Mouse (Mus musculus) forebrain, embryonic 15.5 days (tissue): ENCODE data around the gene Peak1. TPM values are rescaled to one million over a fixed set of nuclear protein-coding genes. Genes with fewer than 3 reads are reported as not detected.

Experiments used
- ATAC-seq: fragments of 200-750 bp; cut with Nextera tagmentation; replicated peaks from 2 replicates; pipeline ENCODE4 v1.8.0; 2017; ENCODE audit warnings: mild to moderate bottlenecking, moderate TSS enrichment, moderate library complexity
- H3K27ac ChIP-seq: fragments of 300-500 bp; sonication (generic); replicated peaks from 2 replicates; pipeline ENCODE4 v1.5.1; 2015; ENCODE audit warnings: mild to moderate bottlenecking, inconsistent platforms
- H3K27me3 ChIP-seq: fragments of 300-500 bp; sonication (generic); 2 replicates; pipeline ENCODE4 v1.6.1; 2015; ENCODE audit warnings: inconsistent platforms
- H3K36me3 ChIP-seq: fragments of 300-500 bp; sonication (generic); 2 replicates; pipeline ENCODE4 v1.6.1; 2015; ENCODE audit warnings: mild to moderate bottlenecking, inconsistent platforms
- H3K4me1 ChIP-seq: fragments of 300-500 bp; sonication (generic); 2 replicates; pipeline ENCODE4 v1.6.1; 2015; ENCODE audit warnings: inconsistent platforms
- H3K4me2 ChIP-seq: fragments of 300-500 bp; sonication (generic); replicated peaks from 2 replicates; pipeline ENCODE4 v1.6.1; 2015; ENCODE audit warnings: mild to moderate bottlenecking, inconsistent platforms
- H3K4me3 ChIP-seq: fragments of 300-500 bp; sonication (generic); 2 replicates; pipeline ENCODE4 v1.5.1; 2015; ENCODE audit warnings: mild to moderate bottlenecking, inconsistent platforms
- H3K9ac ChIP-seq: fragments of 300-500 bp; sonication (generic); replicated peaks from 2 replicates; pipeline ENCODE4 v1.6.1; 2015; ENCODE audit warnings: mild to moderate bottlenecking, inconsistent platforms
- H3K9me3 ChIP-seq: fragments of 300-500 bp; sonication (generic); 2 replicates; pipeline ENCODE4 v1.6.1; 2016; ENCODE audit warnings: inconsistent platforms
- WGBS: fragments of 180-500 bp; shearing (Covaris S2); methylation state at CpG from one replicate; pipeline ENCODE4 v1.1.7; 2015; ENCODE audit warnings: mixed read lengths; 5-methylcytosine and 5-hydroxymethylcytosine counted together
- polyA plus RNA-seq: library from polyadenylated mRNA; unstranded; fragments of >200 nt; fragmentation: Nextera tagmentation; extraction: Ambion mirVana; gene quantifications from 2 replicates; pipeline ENCODE4 v1.2.1, GENCODE M21; 2015

Gene Peak1
- polyA plus RNA-seq, 1 experiment from 2014 or later = 4.6 TPM

- H3K27me3 ChIP-seq = no peaks in the 10 kb centered on the region
- no peaks in the 10 kb centered on the region for H3K9me3 ChIP-seq
- no peak for ATAC-seq
- 62% methylated on average over 2 of the region's 2 CpGs for WGBS
- peaks cover 8% of the 10 kb centered on the region for H3K4me1 ChIP-seq
- no peak overlapping the region for H3K27ac ChIP-seq
- no peaks in the 10 kb centered on the region for H3K36me3 ChIP-seq
- H3K4me3 ChIP-seq = no peak overlapping the region
- no peak overlapping the region for H3K9ac ChIP-seq
- H3K4me2 ChIP-seq = no peak overlapping the region
Measured at GRCm38 (mm10) chr9:56200200-56200599, 217.7 kb downstream of the Peak1 start.

- no peaks in the 10 kb centered on the region for H3K36me3 ChIP-seq
- no peak overlapping the region for H3K4me3 ChIP-seq
- no peak overlapping the region for H3K27ac ChIP-seq
- H3K9ac ChIP-seq = no peak overlapping the region
- WGBS = 87% methylated on average over 4 of the region's 4 CpGs
- peaks cover 15% of the 10 kb centered on the region for H3K4me1 ChIP-seq
- H3K4me2 ChIP-seq = no peak overlapping the region
- no peak for ATAC-seq
- no peaks in the 10 kb centered on the region for H3K9me3 ChIP-seq
- H3K27me3 ChIP-seq = peaks cover 5% of the 10 kb centered on the region; the same call in 1 of the 2 replicates
Measured at GRCm38 (mm10) chr9:56196921-56197320, 220.9 kb downstream of the Peak1 start.

- no peaks in the 10 kb centered on the region for H3K36me3 ChIP-seq
- peaks cover 5% of the 10 kb centered on the region; the same call in 1 of the 2 replicates for H3K27me3 ChIP-seq
- no peak overlapping the region for H3K9ac ChIP-seq
- no peak overlapping the region for H3K4me3 ChIP-seq
- H3K27ac ChIP-seq = no peak overlapping the region
- H3K4me2 ChIP-seq = no peak overlapping the region
- WGBS = 20% methylated on average over 3 of the region's 3 CpGs
- peaks cover 19% of the 10 kb centered on the region for H3K4me1 ChIP-seq
- H3K9me3 ChIP-seq = no peaks in the 10 kb centered on the region
- ATAC-seq = no peak
Measured at GRCm38 (mm10) chr9:56195193-56195592, 222.7 kb downstream of the Peak1 start.

GRCm38 (mm10) chr9:56191498-56192455 lies 226.1 kb downstream of the Peak1 start:
- H3K9ac ChIP-seq = no peak overlapping the region
- peaks cover 5% of the 10 kb centered on the region; the same call in 1 of the 2 replicates for H3K27me3 ChIP-seq
- WGBS = 52% methylated on average over 11 of the region's 11 CpGs
- no peaks in the 10 kb centered on the region for H3K36me3 ChIP-seq
- peaks cover 19% of the 10 kb centered on the region for H3K4me1 ChIP-seq
- no peak overlapping the region for H3K4me3 ChIP-seq
- no peak overlapping the region for H3K4me2 ChIP-seq
- ATAC-seq = no peak
- no peaks in the 10 kb centered on the region for H3K9me3 ChIP-seq
- H3K27ac ChIP-seq = peak overlapping the region; percentile 48

GRCm38 (mm10) chr9:56180118-56180781 lies 237.6 kb downstream of the Peak1 start:
- WGBS = 13% methylated on average over 8 of the region's 8 CpGs
- H3K27me3 ChIP-seq = no peaks in the 10 kb centered on the region
- H3K4me3 ChIP-seq = no peak overlapping the region
- H3K4me1 ChIP-seq = peaks cover 13% of the 10 kb centered on the region
- H3K9me3 ChIP-seq = no peaks in the 10 kb centered on the region
- H3K4me2 ChIP-seq = no peak overlapping the region
- ATAC-seq = peak; percentile 58
- peak overlapping the region; percentile 36 for H3K27ac ChIP-seq
- H3K36me3 ChIP-seq = no peaks in the 10 kb centered on the region
- no peak overlapping the region for H3K9ac ChIP-seq

- H3K4me3 ChIP-seq = no peak overlapping the region
- no peaks in the 10 kb centered on the region for H3K36me3 ChIP-seq
- peaks cover 13% of the 10 kb centered on the region for H3K4me1 ChIP-seq
- no peak overlapping the region for H3K4me2 ChIP-seq
- peak overlapping the region; percentile 36 for H3K27ac ChIP-seq
- peak; percentile 63; the same call in 1 of the 2 replicates for ATAC-seq
- 79% methylated on average over 6 of the region's 6 CpGs for WGBS
- no peaks in the 10 kb centered on the region for H3K9me3 ChIP-seq
- no peak overlapping the region for H3K9ac ChIP-seq
- H3K27me3 ChIP-seq = no peaks in the 10 kb centered on the region
Measured at GRCm38 (mm10) chr9:56179416-56180117, 238.3 kb downstream of the Peak1 start.

GRCm38 (mm10) chr9:56177354-56177753 lies 240.5 kb downstream of the Peak1 start:
- 89% methylated on average over 4 of the region's 4 CpGs for WGBS
- no peaks in the 10 kb centered on the region for H3K36me3 ChIP-seq
- H3K4me1 ChIP-seq = peaks cover 13% of the 10 kb centered on the region
- H3K9me3 ChIP-seq = no peaks in the 10 kb centered on the region
- ATAC-seq = no peak
- no peak overlapping the region for H3K27ac ChIP-seq
- no peak overlapping the region for H3K9ac ChIP-seq
- no peak overlapping the region for H3K4me3 ChIP-seq
- H3K4me2 ChIP-seq = no peak overlapping the region
- no peaks in the 10 kb centered on the region for H3K27me3 ChIP-seq

- H3K4me1 ChIP-seq = peaks cover 6% of the 10 kb centered on the region; the same call in 1 of the 2 replicates
- no peaks in the 10 kb centered on the region for H3K36me3 ChIP-seq
- WGBS = 89% methylated on average over 3 of the region's 3 CpGs
- H3K27ac ChIP-seq = no peak overlapping the region
- no peaks in the 10 kb centered on the region for H3K27me3 ChIP-seq
- no peaks in the 10 kb centered on the region for H3K9me3 ChIP-seq
- no peak overlapping the region for H3K9ac ChIP-seq
- H3K4me2 ChIP-seq = no peak overlapping the region
- ATAC-seq = no peak
- no peak overlapping the region for H3K4me3 ChIP-seq
Measured at GRCm38 (mm10) chr9:56175316-56175715, 242.6 kb downstream of the Peak1 start.

- Histone ChIP-seq H3K36me3 (no peaks in the 10 kb centered on the region), H3K4me2 (peak overlapping the region; percentile 23; the same call in 1 of the 2 replicates), H3K27ac (peak overlapping the region; percentile 43; the same call in 1 of the 2 replicates), H3K9me3 (no peaks in the 10 kb centered on the region), H3K9ac (no peak overlapping the region), H3K27me3 (no peaks in the 10 kb centered on the region), H3K4me1 (peaks cover 15% of the 10 kb centered on the region), H3K4me3 (no peak overlapping the region)
- peak; percentile 26; the same call in 1 of the 2 replicates for ATAC-seq
- 6% methylated on average over 6 of the region's 6 CpGs for WGBS
Measured at GRCm38 (mm10) chr9:56167690-56168089, 250.2 kb downstream of the Peak1 start.

GRCm38 (mm10) chr9:56166161-56166560 lies 251.7 kb downstream of the Peak1 start:
- Histone ChIP-seq H3K27me3 (no peaks in the 10 kb centered on the region), H3K9ac (no peak overlapping the region), H3K27ac (no peak overlapping the region), H3K9me3 (no peaks in the 10 kb centered on the region), H3K4me1 (peaks cover 22% of the 10 kb centered on the region), H3K36me3 (no peaks in the 10 kb centered on the region), H3K4me2 (no peak overlapping the region), H3K4me3 (no peak overlapping the region)
- WGBS = 60% methylated on average over 5 of the region's 5 CpGs
- no peak for ATAC-seq

GRCm38 (mm10) chr9:56165377-56165776 lies 252.5 kb downstream of the Peak1 start, which contains the start of gene Tspan3:
Tspan3 (minus strand) TSS chr9:56165477.
- Histone ChIP-seq H3K4me3 (no peak within 1 kb of the TSS), H3K9ac (no peak within 1 kb of the TSS), H3K4me2 (no peak within 1 kb of the TSS), H3K9me3 (no peaks in the 10 kb centered on the region), H3K27ac (no peak within 1 kb of the TSS), H3K36me3 (no peaks in the 10 kb centered on the region), H3K4me1 (peaks cover 24% of the 10 kb centered on the region), H3K27me3 (no peaks in the 10 kb centered on the region)
- WGBS = 94% methylated on average over 6 of the region's 6 CpGs
- no peak for ATAC-seq
